Mouse (Mus musculus) C2C12 (cell line): ENCODE results near the gene Oasl2.

Experiments
- CEBPB ChIP-seq: IDR thresholded peaks from one replicate; pipeline ENCODE4 v1.6.1; 2011; ENCODE audit warnings: low read depth, mild to moderate bottlenecking, control low read depth, moderate library complexity
- CTCF ChIP-seq: IDR thresholded peaks from one replicate; pipeline ENCODE4 v1.5.1; 2011; ENCODE audit not compliant: control insufficient read depth, insufficient read depth, insufficient read length
- MAX ChIP-seq: IDR thresholded peaks from one replicate; pipeline ENCODE4 v1.6.1; 2011; ENCODE audit warnings: mild to moderate bottlenecking, control low read depth
- MYOD1 ChIP-seq: IDR thresholded peaks from one replicate; pipeline ENCODE4 v1.6.1; 2011; ENCODE audit warnings: low read depth; ENCODE audit not compliant: control insufficient read depth, insufficient read length
- USF1 ChIP-seq: IDR thresholded peaks from one replicate; pipeline ENCODE4 v1.6.1; 2011; ENCODE audit warnings: low read depth, mild to moderate bottlenecking, control low read depth, moderate library complexity

GRCm38 (mm10) chr5:114933206-114933605 lies 36.5 kb downstream of the Oasl2 start:
- no peak for TF ChIP-seq CTCF
- TF ChIP-seq MAX = no peak
- no peak for TF ChIP-seq USF1
- no peak for TF ChIP-seq CEBPB
- no peak for TF ChIP-seq MYOD1
